Mouse (Mus musculus): ENCODE measurements around the gene Parva.
A peak's percentile ranks its signal among the peaks of the same experiment; 100 is the strongest.

GRCm38 (mm10) chr7:112400175-112400574, 27.1 kb upstream of the Parva start:
- TF ChIP-seq POLR2A (IDR thresholded peaks at IDR 0.05; ENCODE audit: low read depth, low read length) (no peak), CTCF (conservative IDR thresholded peaks at IDR 0.05 in 1 of 2, IDR thresholded peaks at IDR 0.05 in 1 of 2; ENCODE audit: low read depth in 2 of 2, low read length in 2 of 2) (peak; percentile 89 to 92), UBTF (IDR thresholded peaks at IDR 0.05; ENCODE audit: low read depth, low read length) (no peak), USF2 (conservative IDR thresholded peaks at IDR 0.05; ENCODE audit: low read depth, low read length) (no peak), RCOR1 (conservative IDR thresholded peaks at IDR 0.05; ENCODE audit: low read depth, low read length) (no peak), MAFK (IDR thresholded peaks at IDR 0.05; ENCODE audit: insufficient replicate concordance, low read length) (no peak), BHLHE40 (IDR thresholded peaks at IDR 0.05; ENCODE audit: low read depth, low read length) (no peak), RAD21 (IDR thresholded peaks at IDR 0.05; ENCODE audit: low read depth, low read length) (peak; percentile 89), HCFC1 (IDR thresholded peaks at IDR 0.05; ENCODE audit: low read depth, low read length) (no peak), CHD1 (IDR thresholded peaks at IDR 0.05; ENCODE audit: low read depth, low read length) (no peak), TBP (conservative IDR thresholded peaks at IDR 0.05; ENCODE audit: low read depth, low read length) (no peak), MYC (IDR thresholded peaks at IDR 0.05; ENCODE audit: low read depth, low read length) (no peak)
